Mouse (Mus musculus): ENCODE measurements around the gene Olfr1493-ps1.

Olfr1493-ps1 gene

DNA sequence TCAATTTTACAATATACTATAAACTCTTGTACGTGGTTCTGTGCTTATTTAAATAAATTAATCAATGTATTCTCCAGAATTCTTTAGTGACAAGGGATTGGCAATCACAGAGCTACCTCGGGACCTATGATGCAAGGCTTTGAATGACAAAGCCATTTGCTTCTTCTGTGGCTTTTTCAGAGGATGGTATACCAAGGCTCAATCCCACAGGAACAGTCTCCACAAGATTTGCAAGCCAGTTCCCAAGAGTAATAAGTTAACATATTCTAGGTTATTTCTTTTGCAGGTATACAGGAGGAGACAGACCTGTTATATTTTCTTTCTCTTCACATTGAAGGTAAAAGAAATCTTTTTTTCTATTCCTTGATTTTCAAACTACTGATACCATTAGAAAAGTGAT is at the start of gene Olfr1493-ps1:
Gene Olfr1493-ps1, plus strand, starts transcription at position 301 of the 400 bp plus-strand sequence.
- DNase-seq = no peak

DNA sequence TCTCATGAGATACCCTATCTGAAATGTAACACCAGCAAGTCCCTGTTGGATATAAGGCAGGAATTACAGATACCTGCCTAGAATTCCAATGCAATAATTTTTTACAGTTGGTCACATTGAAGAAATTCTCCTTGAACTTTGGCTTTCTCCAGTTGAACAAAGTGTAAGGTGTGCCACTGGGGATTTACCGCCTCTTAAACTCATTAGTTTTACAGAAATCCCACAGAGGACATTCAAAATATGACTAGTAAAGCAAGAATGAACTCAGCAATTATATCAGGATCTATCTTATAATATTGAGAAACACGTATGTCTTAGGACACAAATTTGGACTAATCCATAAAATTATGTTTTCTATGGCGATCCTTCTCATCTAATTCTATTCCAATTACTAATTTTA is 26.1 kb upstream of the Olfr1493-ps1 start, which contains the start of gene Olfr1491:
Gene Olfr1491, plus strand, starts transcription at position 301 of the 400 bp plus-strand sequence.
- DNase-seq = no peak

DNA sequence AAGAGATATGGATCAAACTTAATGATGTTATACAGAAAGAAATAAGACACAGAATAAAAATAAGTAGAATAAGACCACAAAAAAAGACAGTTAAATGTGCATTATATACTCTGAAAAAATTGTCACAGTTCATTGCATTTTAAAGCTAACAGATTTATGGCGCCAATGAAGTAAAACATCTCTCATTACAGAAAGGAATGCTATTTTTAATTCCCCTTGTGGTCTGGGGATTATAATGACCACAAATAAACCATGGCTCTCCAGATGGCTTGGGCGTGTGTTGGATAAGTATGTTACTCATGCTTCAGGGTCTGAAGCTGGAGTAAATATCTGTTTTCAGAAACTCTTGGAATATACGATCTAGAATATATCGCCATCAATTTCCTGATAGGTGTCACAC is 16.4 kb downstream of the Olfr1493-ps1 start, which contains the start of gene Olfr1494:
Gene Olfr1494, plus strand, starts transcription at position 301 of the 400 bp plus-strand sequence.
- no peak for DNase-seq

DNA sequence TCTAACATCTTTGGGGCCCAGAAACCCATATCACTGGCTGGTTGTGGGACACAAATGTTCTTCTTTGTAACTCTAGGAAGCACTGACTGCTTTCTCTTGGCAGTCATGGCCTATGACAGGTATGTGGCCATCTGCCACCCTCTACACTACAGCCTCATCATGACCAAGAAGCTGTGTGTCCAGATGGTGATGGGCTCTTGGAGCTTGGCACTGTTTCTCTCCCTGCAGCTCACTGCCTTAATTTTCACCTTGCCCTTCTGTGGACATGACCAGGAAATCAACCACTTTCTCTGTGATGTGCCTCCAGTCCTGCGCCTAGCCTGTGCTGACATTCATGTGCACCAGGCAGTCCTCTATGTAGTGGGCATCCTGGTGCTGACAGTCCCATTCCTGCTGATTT is 26.3 kb downstream of the Olfr1493-ps1 start:
- DNase-seq = no peak

DNA sequence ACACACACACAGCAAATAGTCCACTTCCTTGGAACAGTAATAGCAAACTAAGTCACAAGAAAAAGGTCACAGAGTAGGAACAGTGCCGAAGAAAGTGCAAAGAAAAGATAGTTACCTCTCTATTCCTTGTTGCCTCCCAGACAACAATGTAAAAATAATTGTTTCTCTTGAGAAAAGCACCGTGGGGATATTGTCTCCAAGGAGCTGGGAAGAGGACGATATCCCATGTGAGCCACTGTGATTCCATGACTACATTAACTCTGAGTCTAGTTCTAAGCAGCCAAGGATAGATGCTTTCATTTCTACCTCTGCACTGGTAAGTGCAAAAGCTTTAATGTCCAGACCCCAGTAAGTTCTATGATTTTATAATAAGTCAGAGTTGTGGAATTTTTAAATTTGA is 41.2 kb downstream of the Olfr1493-ps1 start, which contains the start of gene Olfr1495:
Gene Olfr1495, plus strand, starts transcription at position 301 of the 400 bp plus-strand sequence.
- no peak for DNase-seq

DNA sequence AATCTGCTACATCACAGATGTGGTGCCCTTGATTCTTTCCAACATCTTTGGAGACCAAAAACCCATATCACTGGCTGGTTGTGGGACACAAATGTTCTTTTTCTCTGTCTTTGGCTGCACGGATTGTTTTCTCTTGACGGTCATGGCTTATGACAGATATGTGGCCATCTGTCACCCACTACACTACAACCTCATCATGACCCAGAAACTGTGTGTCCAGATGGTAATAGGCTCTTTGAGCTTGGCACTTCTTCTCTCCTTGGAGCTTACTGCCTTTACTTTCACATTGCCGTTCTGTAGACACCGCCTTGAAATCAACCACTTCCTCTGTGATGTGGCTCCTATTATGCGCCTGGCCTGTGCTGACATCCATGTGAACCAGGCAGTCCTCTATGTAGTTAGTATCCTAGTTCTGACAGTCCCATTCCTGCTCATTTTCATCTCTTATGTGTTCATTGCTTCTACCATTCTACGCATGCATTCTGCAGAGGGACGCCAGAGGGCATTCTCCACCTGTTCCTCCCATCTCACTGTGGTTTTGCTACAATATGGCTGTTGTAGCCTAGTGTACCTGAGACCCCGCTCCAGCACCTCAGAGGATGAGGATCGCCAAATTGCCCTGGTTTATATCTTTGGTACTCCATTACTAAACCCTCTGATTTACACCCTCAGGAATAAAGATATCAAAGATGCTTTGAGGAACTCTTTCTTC is 45.6 kb downstream of the Olfr1493-ps1 start:
- no peak for DNase-seq

DNA sequence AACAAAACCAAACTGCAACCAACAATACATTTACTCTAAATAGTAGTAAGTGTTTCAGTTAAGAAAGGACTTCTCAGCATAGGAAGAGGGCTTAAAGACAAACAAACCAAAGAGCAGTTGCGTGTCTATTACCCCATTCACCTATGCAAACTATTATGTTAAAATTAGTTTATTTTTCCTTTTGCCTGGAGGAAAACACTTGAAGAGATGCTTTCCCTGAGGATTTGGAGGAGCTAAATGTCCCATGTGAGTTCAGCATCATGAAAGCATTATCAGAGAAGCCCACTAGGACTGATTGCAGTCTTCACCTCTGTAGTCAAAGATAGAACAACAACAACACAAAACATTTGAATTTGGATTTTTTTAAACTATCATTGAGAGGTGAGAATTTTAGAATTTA is 54.5 kb downstream of the Olfr1493-ps1 start, which contains the start of gene Olfr1496:
Gene Olfr1496, plus strand, starts transcription at position 301 of the 400 bp plus-strand sequence.
- no peak for DNase-seq

Data from thymus, postnatal 4 days (tissue).